Mouse (Mus musculus) urinary bladder, adult 2 months (tissue): ENCODE measurements around the gene Praf2. TPM values are rescaled to one million over a fixed set of nuclear protein-coding genes. Genes with fewer than 3 reads are reported as not detected.

Experiments used
- DNase-seq: peaks from one replicate; pipeline ENCODE4 v3.0.0; 2022; ENCODE audit warnings: low spot score
- polyA plus RNA-seq: library from polyadenylated mRNA; depleted of rRNA; stranded (reverse); fragments of >200 nt; gene quantifications from 2 replicates; pipeline ENCODE4 v1.2.3, GENCODE M21; 2012; rRNA removed

The Praf2 gene
- polyA plus RNA-seq, 1 experiment, result 30.8 TPM

GRCm38 (mm10) chrX:7778450-7779244, 50.4 kb downstream of the Praf2 start:
- DNase-seq, result no peak

- no peak for DNase-seq
Measured at GRCm38 (mm10) chrX:7779294-7779693, 51.1 kb downstream of the Praf2 start.

Other genes starting within 250 kb of the Praf2 start
- 0.08 and 0.21 TPM in 2 replicates for gene Foxp3, start 154.8 kb upstream of the Praf2 start, polyA plus RNA-seq
- gene Ppp1r3f, start 154.2 kb upstream of the Praf2 start, polyA plus RNA-seq, result 3.5 and 3.7 TPM in 2 replicates
- 12.0 and 12.5 TPM in 2 replicates for gene Ccdc22, start 122.9 kb upstream of the Praf2 start, polyA plus RNA-seq
- 0.01 TPM in 2 replicates for gene Cacna1f, start 121.4 kb upstream of the Praf2 start, polyA plus RNA-seq
- gene Syp, start 90.0 kb upstream of the Praf2 start, polyA plus RNA-seq, result 3.6 and 4.0 TPM in 2 replicates
- gene Prickle3, start 71.2 kb upstream of the Praf2 start, polyA plus RNA-seq, result 12.1 and 16.3 TPM in 2 replicates
- gene Plp2, start 57.0 kb upstream of the Praf2 start, polyA plus RNA-seq, result 233 and 234 TPM in 2 replicates
- 1.1 and 1.6 TPM in 2 replicates for gene Magix, start 47.2 kb upstream of the Praf2 start, polyA plus RNA-seq
- gene Gpkow, start 31.3 kb upstream of the Praf2 start, polyA plus RNA-seq, result 20.6 and 21.9 TPM in 2 replicates
- 48.8 and 56.1 TPM in 2 replicates for gene Wdr45, start 14.1 kb upstream of the Praf2 start, polyA plus RNA-seq
- gene Gm45208, start 6.2 kb upstream of the Praf2 start, polyA plus RNA-seq, result 0.44 TPM in 1 of 2 replicates, not detected in the other
- 16.9 and 17.2 TPM in 2 replicates for gene Ccdc120, start 22.5 kb downstream of the Praf2 start, polyA plus RNA-seq
- 11.2 and 23.7 TPM in 2 replicates for gene Tfe3, start 34.1 kb downstream of the Praf2 start, polyA plus RNA-seq
- 49.5 and 53.1 TPM in 2 replicates for gene Gripap1, start 61.3 kb downstream of the Praf2 start, polyA plus RNA-seq
- 1.7 and 2.4 TPM in 2 replicates for gene Kcnd1, start 93.8 kb downstream of the Praf2 start, polyA plus RNA-seq
- 31.4 and 43.4 TPM in 2 replicates for gene Otud5, start 112.9 kb downstream of the Praf2 start, polyA plus RNA-seq
- gene Pim2, start 149.8 kb downstream of the Praf2 start, polyA plus RNA-seq, result 8.8 and 10.8 TPM in 2 replicates
- 43.3 and 68.2 TPM in 2 replicates for gene Slc35a2, start 155.6 kb downstream of the Praf2 start, polyA plus RNA-seq
- 84.2 and 90.7 TPM in 2 replicates for gene Pqbp1, start 170.8 kb downstream of the Praf2 start, polyA plus RNA-seq
- 22.2 and 23.7 TPM in 2 replicates for gene Timm17b, start 170.9 kb downstream of the Praf2 start, polyA plus RNA-seq
- gene Gm10491, start 179.4 kb downstream of the Praf2 start, polyA plus RNA-seq, result not detected in 2 replicates
- gene Gm10490, start 181.1 kb downstream of the Praf2 start, polyA plus RNA-seq, result not detected in 2 replicates
- 0.51 and 0.66 TPM in 2 replicates for gene Pcsk1n, start 191.4 kb downstream of the Praf2 start, polyA plus RNA-seq
- gene Eras, start 200.2 kb downstream of the Praf2 start, polyA plus RNA-seq, result not detected in 2 replicates
- 20.9 and 22.0 TPM in 2 replicates for gene Hdac6, start 219.4 kb downstream of the Praf2 start, polyA plus RNA-seq
- gene Gata1, start 249.6 kb downstream of the Praf2 start, polyA plus RNA-seq, result 0.18 and 0.26 TPM in 2 replicates